In the genomic region with DNA sequence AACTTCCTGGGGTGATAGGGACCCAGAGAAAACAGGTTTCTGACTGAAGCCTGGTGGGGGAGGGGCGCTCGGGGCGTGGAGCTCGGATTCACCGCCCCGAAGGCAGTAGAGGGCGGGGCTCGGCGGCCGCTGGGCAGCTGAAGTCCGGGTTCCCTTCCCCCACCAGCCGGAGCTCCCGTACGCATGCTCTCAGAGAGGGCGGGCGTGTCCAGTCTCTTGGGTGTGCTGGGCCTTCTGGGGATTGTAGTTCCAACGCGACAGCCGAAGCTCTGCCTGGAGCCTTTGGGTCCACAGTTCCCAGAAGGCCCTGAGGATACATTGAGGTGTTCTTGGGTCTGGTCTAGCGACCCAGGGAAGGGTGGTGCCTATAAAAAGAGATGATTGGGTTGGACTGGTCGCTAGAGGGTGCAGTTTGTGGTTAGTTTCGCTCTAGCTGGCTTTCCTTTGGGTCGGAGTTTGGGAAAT, we compare ENCODE assay signal across 7 mouse cellular contexts. TPM values are rescaled to one million over a fixed set of nuclear protein-coding genes. Genes with fewer than 3 reads are reported as not detected.
A peak's percentile ranks its signal among the peaks of the same experiment; 100 is the strongest.
DNase-seq lines count a peak whose midpoint lies in the region; ATAC-seq and TF ChIP-seq lines count a peak whose summit lies in the region.

No protein-coding gene starts in this region.

- no peak for TF ChIP-seq POLR2A in kidney, adult 2 months (IDR thresholded peaks at IDR 0.05; ENCODE audit: low read depth, low read length)
- TF ChIP-seq POLR2A in spleen, adult 2 months (IDR thresholded peaks at IDR 0.05; ENCODE audit: low read depth, low read length) = no peak

- H3K27me3 ChIP-seq in embryonic facial prominence, embryonic 12.5 days = no peaks in the 10 kb centered on the region
- H3K27me3 ChIP-seq in kidney, adult 2 months (replicated peaks; ENCODE audit: control insufficient read depth, insufficient read depth, low read length) = no peaks in the 10 kb centered on the region
- no peaks in the 10 kb centered on the region for H3K27me3 ChIP-seq in limb, embryonic 12.5 days
- no peaks in the 10 kb centered on the region for H3K27me3 ChIP-seq in midbrain, embryonic 15.5 days (replicated peaks)
- H3K27me3 ChIP-seq in spleen, adult 2 months (ENCODE audit: control insufficient read depth, insufficient read depth, low read length) = no peaks in the 10 kb centered on the region

- 0 out of 2 replicates have a peak, but pooled peaks cover 9% of the 10 kb centered on the region for H3K4me1 ChIP-seq in embryonic facial prominence, embryonic 12.5 days
- H3K4me1 ChIP-seq in kidney, adult 2 months (ENCODE audit: control insufficient read depth, insufficient read depth, low read length) = peaks cover 26% of the 10 kb centered on the region; the same call in 1 of the 2 replicates
- H3K4me1 ChIP-seq in limb, embryonic 12.5 days (replicated peaks) = peaks cover 13% of the 10 kb centered on the region; the same call in 1 of the 2 replicates
- H3K4me1 ChIP-seq in midbrain, embryonic 15.5 days = 0 out of 2 replicates have a peak, but pooled peaks cover 8% of the 10 kb centered on the region
- no peaks in the 10 kb centered on the region for H3K4me1 ChIP-seq in spleen, adult 2 months (ENCODE audit: control insufficient read depth, insufficient read depth, insufficient read length)

- WGBS in embryonic facial prominence, embryonic 12.5 days = 0% methylated on average over 23 of the region's 23 CpGs
- under 1% methylated on average over 23 of the region's 23 CpGs for WGBS in kidney, adult 2 months
- under 1% methylated on average over 23 of the region's 23 CpGs for WGBS in limb, embryonic 12.5 days
- under 1% methylated on average over 22 of the region's 23 CpGs for WGBS in midbrain, embryonic 15.5 days
- WGBS in spleen, adult 2 months = 1% methylated on average over 23 of the region's 23 CpGs

- peak overlapping the region; percentile 58 for H3K9ac ChIP-seq in embryonic facial prominence, embryonic 12.5 days
- H3K9ac ChIP-seq in limb, embryonic 12.5 days (replicated peaks) = peak overlapping the region; percentile 57
- peak overlapping the region; percentile 57; the same call in 1 of the 2 replicates for H3K9ac ChIP-seq in midbrain, embryonic 15.5 days

- H3K36me3 ChIP-seq in embryonic facial prominence, embryonic 12.5 days = peaks cover 21% of the 10 kb centered on the region
- H3K36me3 ChIP-seq in kidney, adult 2 months (ENCODE audit: control insufficient read depth, insufficient read depth, low read length) = no peaks in the 10 kb centered on the region
- peaks cover 32% of the 10 kb centered on the region for H3K36me3 ChIP-seq in limb, embryonic 12.5 days
- no peaks in the 10 kb centered on the region for H3K36me3 ChIP-seq in midbrain, embryonic 15.5 days (replicated peaks)
- H3K36me3 ChIP-seq in spleen, adult 2 months (ENCODE audit: control insufficient read depth, insufficient read depth, low read length) = peaks cover 9% of the 10 kb centered on the region

- peak overlapping the region; percentile 93 for H3K27ac ChIP-seq in embryonic facial prominence, embryonic 12.5 days
- H3K27ac ChIP-seq in kidney, adult 2 months (ENCODE audit: insufficient read depth, low read depth, low read length) = peak overlapping the region; percentile 91
- peak overlapping the region; percentile 93 for H3K27ac ChIP-seq in limb, embryonic 12.5 days
- H3K27ac ChIP-seq in midbrain, embryonic 15.5 days = peak overlapping the region; percentile 82
- peak overlapping the region; percentile 93 for H3K27ac ChIP-seq in spleen, adult 2 months (ENCODE audit: insufficient read depth, low read length)

- peak; percentile 73 for TF ChIP-seq CTCF in kidney, adult 2 months (conservative IDR thresholded peaks at IDR 0.05; ENCODE audit: insufficient read depth, insufficient read length, low read depth, low read length)
- TF ChIP-seq CTCF in spleen, adult 2 months (IDR thresholded peaks at IDR 0.05; ENCODE audit: extremely low read depth, insufficient read depth, insufficient read length, insufficient replicate concordance) = peak; percentile 31; the same call in 1 of the 2 replicates

- ATAC-seq in embryonic facial prominence, embryonic 12.5 days (ENCODE audit: insufficient number of reproducible peaks, insufficient read depth, low FRiP score, low TSS enrichment) = peak; percentile 92
- ATAC-seq in limb, embryonic 12.5 days (ENCODE audit: insufficient number of reproducible peaks, insufficient read depth, low FRiP score, low TSS enrichment, low read depth) = peak; percentile 90
- ATAC-seq in midbrain, embryonic 15.5 days (replicated peaks) = peak; percentile 93

- DNase-seq in adrenal gland, postnatal 25 days = peak; percentile 99
- peak; percentile 98 to 99 for DNase-seq in heart, adult 18-20 months
- DNase-seq in kidney, adult 2 months = peak; percentile 100
- peak; percentile 95 to 99 for DNase-seq in spleen, adult 2 months (ENCODE audit: low read depth in 1 of 2, low spot score in 2 of 2)

- H3K4me3 ChIP-seq in embryonic facial prominence, embryonic 12.5 days = peak overlapping the region; percentile 55
- H3K4me3 ChIP-seq in kidney, adult 2 months (ENCODE audit: insufficient read depth, low read depth, low read length) = peak overlapping the region; percentile 93
- peak overlapping the region; percentile 72 for H3K4me3 ChIP-seq in limb, embryonic 12.5 days (replicated peaks)
- H3K4me3 ChIP-seq in midbrain, embryonic 15.5 days = peak overlapping the region; percentile 63
- peak overlapping the region; percentile 89 for H3K4me3 ChIP-seq in spleen, adult 2 months (ENCODE audit: extremely low read depth, insufficient read depth, insufficient read length)

- H3K9me3 ChIP-seq in embryonic facial prominence, embryonic 12.5 days = no peaks in the 10 kb centered on the region
- no peaks in the 10 kb centered on the region for H3K9me3 ChIP-seq in limb, embryonic 12.5 days
- no peaks in the 10 kb centered on the region for H3K9me3 ChIP-seq in midbrain, embryonic 15.5 days

- H3K4me2 ChIP-seq in embryonic facial prominence, embryonic 12.5 days (replicated peaks) = peak overlapping the region; percentile 57
- peak overlapping the region; percentile 63 for H3K4me2 ChIP-seq in limb, embryonic 12.5 days
- peak overlapping the region; percentile 92 for H3K4me2 ChIP-seq in midbrain, embryonic 15.5 days

RNA-seq across cellular contexts. Expression of a gene that starts 1.0 kb away (rescaled TPM):
- total RNA-seq in adrenal gland, postnatal 25 days (2021) = 18.5 and 19.6 TPM in 2 replicates
- polyA plus RNA-seq in embryonic facial prominence, embryonic 12.5 days (2016; fragmentation: Nextera tagmentation; extraction: Ambion mirVana) = 29.9 and 33.1 TPM in 2 replicates
- 1 to 10 TPM; 3.3 to 4.3 TPM for total RNA-seq in heart, adult 18-20 months (2021)
- polyA plus RNA-seq in kidney, adult 2 months (2012; rRNA removed) = 9.0 and 12.8 TPM in 2 replicates
- polyA plus RNA-seq in limb, embryonic 12.5 days (2016; fragmentation: Nextera tagmentation; extraction: Ambion mirVana) = 29.4 and 30.3 TPM in 2 replicates
- 7.9 and 9.9 TPM in 2 replicates for polyA plus RNA-seq in midbrain, embryonic 15.5 days (2015; fragmentation: Nextera tagmentation; extraction: Ambion mirVana)
- polyA plus RNA-seq in spleen, adult 2 months (2012; rRNA removed) = 13.9 and 16.0 TPM in 2 replicates

RNA-seq across cellular contexts. Expression of a gene that starts 12.2 kb away (rescaled TPM):
- total RNA-seq in adrenal gland, postnatal 25 days (2021) = 24.1 and 26.7 TPM in 2 replicates
- 31.1 and 32.0 TPM in 2 replicates for polyA plus RNA-seq in embryonic facial prominence, embryonic 12.5 days (2016; fragmentation: Nextera tagmentation; extraction: Ambion mirVana)
- 1 to 10 TPM; 8.0 to 9.3 TPM for total RNA-seq in heart, adult 18-20 months (2021)
- polyA plus RNA-seq in kidney, adult 2 months (2012; rRNA removed) = 19.4 and 23.7 TPM in 2 replicates
- polyA plus RNA-seq in limb, embryonic 12.5 days (2016; fragmentation: Nextera tagmentation; extraction: Ambion mirVana) = 29.4 and 30.4 TPM in 2 replicates
- polyA plus RNA-seq in midbrain, embryonic 15.5 days (2015; fragmentation: Nextera tagmentation; extraction: Ambion mirVana) = 8.3 and 9.2 TPM in 2 replicates
- polyA plus RNA-seq in spleen, adult 2 months (2012; rRNA removed) = 21.9 and 33.0 TPM in 2 replicates

RNA-seq across cellular contexts. Expression of a gene that starts 24.6 kb away (rescaled TPM):
- 2.6 and 2.7 TPM in 2 replicates for total RNA-seq in adrenal gland, postnatal 25 days (2021)
- 5.6 and 6.2 TPM in 2 replicates for polyA plus RNA-seq in embryonic facial prominence, embryonic 12.5 days (2016; fragmentation: Nextera tagmentation; extraction: Ambion mirVana)
- total RNA-seq in heart, adult 18-20 months (2021) = under 1 TPM; 0.57 to 0.62 TPM
- polyA plus RNA-seq in kidney, adult 2 months (2012; rRNA removed) = 1.2 and 1.5 TPM in 2 replicates
- polyA plus RNA-seq in limb, embryonic 12.5 days (2016; fragmentation: Nextera tagmentation; extraction: Ambion mirVana) = 5.6 and 6.1 TPM in 2 replicates
- 1.4 and 1.6 TPM in 2 replicates for polyA plus RNA-seq in midbrain, embryonic 15.5 days (2015; fragmentation: Nextera tagmentation; extraction: Ambion mirVana)
- polyA plus RNA-seq in spleen, adult 2 months (2012; rRNA removed) = 0.68 and 0.72 TPM in 2 replicates

RNA-seq across cellular contexts. Expression of a gene that starts 26.7 kb away (rescaled TPM):
- total RNA-seq in adrenal gland, postnatal 25 days (2021) = 51.7 and 52.7 TPM in 2 replicates
- polyA plus RNA-seq in embryonic facial prominence, embryonic 12.5 days (2016; fragmentation: Nextera tagmentation; extraction: Ambion mirVana) = 34.5 and 36.8 TPM in 2 replicates
- total RNA-seq in heart, adult 18-20 months (2021) = 10 to 100 TPM; 32.4 to 34.3 TPM
- polyA plus RNA-seq in kidney, adult 2 months (2012; rRNA removed) = 47.1 and 47.8 TPM in 2 replicates
- 34.1 and 38.8 TPM in 2 replicates for polyA plus RNA-seq in limb, embryonic 12.5 days (2016; fragmentation: Nextera tagmentation; extraction: Ambion mirVana)
- polyA plus RNA-seq in midbrain, embryonic 15.5 days (2015; fragmentation: Nextera tagmentation; extraction: Ambion mirVana) = 17.9 and 19.5 TPM in 2 replicates
- polyA plus RNA-seq in spleen, adult 2 months (2012; rRNA removed) = 280 and 330 TPM in 2 replicates

RNA-seq across cellular contexts. Expression of a gene that starts 27.0 kb away (rescaled TPM):
- total RNA-seq in adrenal gland, postnatal 25 days (2021) = 0.62 and 2.1 TPM in 2 replicates
- polyA plus RNA-seq in embryonic facial prominence, embryonic 12.5 days (2016; fragmentation: Nextera tagmentation; extraction: Ambion mirVana) = 0.27 and 0.51 TPM in 2 replicates
- total RNA-seq in heart, adult 18-20 months (2021) = under 1 TPM; 0.30 to 0.31 TPM
- polyA plus RNA-seq in kidney, adult 2 months (2012; rRNA removed) = 0.09 and 0.12 TPM in 2 replicates
- 0.26 and 0.41 TPM in 2 replicates for polyA plus RNA-seq in limb, embryonic 12.5 days (2016; fragmentation: Nextera tagmentation; extraction: Ambion mirVana)
- 4.0 and 4.4 TPM in 2 replicates for polyA plus RNA-seq in midbrain, embryonic 15.5 days (2015; fragmentation: Nextera tagmentation; extraction: Ambion mirVana)
- 0.23 and 0.41 TPM in 2 replicates for polyA plus RNA-seq in spleen, adult 2 months (2012; rRNA removed)

Comparison
In these comparisons a context has a peak if more than half of its experiments do, and no peak if none do; other contexts are left out.
1. Peak in every context shown above with its lines: DNase-seq, ATAC-seq, H3K4me3 ChIP-seq and H3K27ac ChIP-seq.